Mouse (Mus musculus): ENCODE measurements around the gene Fam110a.

DNA sequence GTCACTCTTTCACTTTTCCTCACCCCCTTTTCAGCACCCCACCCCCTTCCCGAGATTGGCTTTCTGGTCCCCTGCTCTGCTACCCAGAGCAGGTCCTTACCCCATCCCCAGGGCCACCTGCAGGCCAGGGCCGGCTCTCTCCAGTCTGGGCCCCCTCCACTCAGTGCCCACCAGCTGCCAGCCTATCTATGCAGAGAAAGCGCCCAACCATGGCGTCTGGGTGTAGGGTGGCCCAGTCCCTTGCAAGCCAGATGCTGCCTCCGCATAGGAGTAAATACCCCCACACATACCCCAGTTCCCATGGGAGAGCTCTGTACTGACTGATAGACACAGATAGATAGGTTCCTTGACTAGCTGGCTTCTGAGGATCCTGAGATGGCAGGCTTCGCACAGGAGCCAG, 20.7 kb upstream of the Fam110a start:
- TF ChIP-seq CTCF (IDR thresholded peaks at IDR 0.05; ENCODE audit: low read depth) (no peak), EP300 (IDR thresholded peaks at IDR 0.05; ENCODE audit: low read depth) (no peak)

All from liver, embryonic 14.5 days (tissue).